Mouse (Mus musculus) G1E (cell line): ENCODE results near the gene Slc25a19.

Source experiments
- CTCF ChIP-seq: IDR thresholded peaks from 2 replicates; pipeline ENCODE4 v1.5.1; 2012; ENCODE audit warnings: low read depth, low read length, inconsistent platforms, mixed read lengths
- GATA1 ChIP-seq: IDR thresholded peaks from 2 replicates; pipeline ENCODE4 v1.6.1; 2012; ENCODE audit warnings: borderline replicate concordance, low read length, inconsistent platforms, mixed read lengths
- GATA2 ChIP-seq: IDR thresholded peaks from 2 replicates; pipeline ENCODE4 v1.6.1; 2012; ENCODE audit warnings: low read depth, low read length, inconsistent platforms, borderline replicate concordance
- POLR2AphosphoS5 ChIP-seq: IDR thresholded peaks from 2 replicates; pipeline ENCODE4 v1.6.1; 2012; ENCODE audit warnings: low read depth, low read length, inconsistent platforms; ENCODE audit not compliant: insufficient replicate concordance

- TF ChIP-seq GATA1 = no peak
- no peak for TF ChIP-seq CTCF
- TF ChIP-seq POLR2AphosphoS5 = no peak
- TF ChIP-seq GATA2 = no peak
Measured at GRCm38 (mm10) chr11:115609576-115609975, 18.5 kb downstream of the Slc25a19 start.
